Mouse (Mus musculus): ENCODE measurements around the gene Wdr70.

GRCm38 (mm10) chr15:8097853-8098252 lies 1.2 kb downstream of the Wdr70 start:
- TF ChIP-seq CTCF (IDR thresholded peaks at IDR 0.05; ENCODE audit: low read depth, low read length), result peak; percentile 40; the same call in 1 of the 2 replicates
- no peak for TF ChIP-seq GATA1 (IDR thresholded peaks at IDR 0.05; ENCODE audit: borderline replicate concordance, low read length)
- TF ChIP-seq POLR2AphosphoS5 (IDR thresholded peaks at IDR 0.05; ENCODE audit: insufficient replicate concordance, low read depth, low read length), result no peak
- TF ChIP-seq TAL1 (conservative IDR thresholded peaks at IDR 0.05; ENCODE audit: low read depth, low read length), result no peak
